Mouse (Mus musculus): ENCODE results near the gene Nmb.
A peak's percentile ranks its signal among the peaks of the same experiment; 100 is the strongest.

The Nmb gene

DNA sequence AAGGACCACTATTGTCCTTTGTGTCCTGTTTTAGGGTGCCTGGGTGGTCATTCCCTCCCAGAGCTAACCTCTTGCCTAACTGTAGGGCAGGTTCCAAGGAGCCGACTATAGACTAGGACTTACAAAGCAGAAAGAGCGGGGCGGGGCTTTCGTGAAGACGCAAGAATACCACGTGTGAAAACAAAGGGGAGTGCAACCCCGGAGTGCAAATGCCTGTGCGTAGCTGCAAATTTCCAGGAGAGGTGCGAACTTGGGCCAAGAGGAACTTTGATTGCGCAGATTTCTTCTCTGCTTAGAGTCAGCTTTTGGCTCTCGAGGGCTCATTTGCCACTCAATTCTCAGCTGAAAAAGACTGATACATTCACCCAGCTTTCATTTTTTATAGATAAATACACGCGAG, 44.6 kb downstream of the Nmb start:
- peak; percentile 47 for DNase-seq (ENCODE audit: low read depth, low spot score)

GRCm38 (mm10) chr7:80857181-80857580, 47.7 kb downstream of the Nmb start:
- no peak for DNase-seq (ENCODE audit: low read depth, low spot score)

DNA sequence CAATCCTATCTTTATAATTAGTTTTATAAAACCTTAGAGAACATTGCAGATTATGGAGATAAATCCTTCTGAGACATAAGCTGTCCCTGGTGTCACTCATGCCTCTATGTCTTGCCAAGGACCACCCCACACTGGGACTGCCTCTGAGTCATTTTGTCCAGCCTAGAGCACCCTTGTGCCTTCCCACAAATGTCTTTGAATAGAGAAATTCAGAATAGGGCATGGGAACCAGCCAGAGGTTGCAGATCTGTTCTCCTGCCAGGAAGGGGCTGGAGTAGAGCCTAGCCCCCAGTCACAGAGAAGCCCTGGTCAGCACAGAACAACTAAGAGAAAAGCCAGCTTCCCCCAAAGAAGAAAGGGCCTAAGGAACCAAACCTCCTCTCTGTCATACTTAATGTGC, 49.6 kb downstream of the Nmb start:
- no peak for DNase-seq (ENCODE audit: low read depth, low spot score)

- no peak for DNase-seq (ENCODE audit: low read depth, low spot score)
Observed at GRCm38 (mm10) chr7:80853218-80853617, 51.7 kb downstream of the Nmb start.
